Mouse (Mus musculus): ENCODE data around the gene Icam5. TPM values are rescaled to one million over a fixed set of nuclear protein-coding genes. Genes with fewer than 3 reads are reported as not detected.
"Not testable (repeated sequence)": the region's sequence is repeated elsewhere in the genome, so short reads cannot be mapped to it uniquely, and the experiment has no call there.

Gene Icam5
- total RNA-seq (2015; ENCODE audit: low replicate concordance) (1.3 and 1.4 TPM in 2 replicates), total RNA-seq (2017; ENCODE audit: low replicate concordance) (1.3 and 3.5 TPM in 2 replicates)

DNA sequence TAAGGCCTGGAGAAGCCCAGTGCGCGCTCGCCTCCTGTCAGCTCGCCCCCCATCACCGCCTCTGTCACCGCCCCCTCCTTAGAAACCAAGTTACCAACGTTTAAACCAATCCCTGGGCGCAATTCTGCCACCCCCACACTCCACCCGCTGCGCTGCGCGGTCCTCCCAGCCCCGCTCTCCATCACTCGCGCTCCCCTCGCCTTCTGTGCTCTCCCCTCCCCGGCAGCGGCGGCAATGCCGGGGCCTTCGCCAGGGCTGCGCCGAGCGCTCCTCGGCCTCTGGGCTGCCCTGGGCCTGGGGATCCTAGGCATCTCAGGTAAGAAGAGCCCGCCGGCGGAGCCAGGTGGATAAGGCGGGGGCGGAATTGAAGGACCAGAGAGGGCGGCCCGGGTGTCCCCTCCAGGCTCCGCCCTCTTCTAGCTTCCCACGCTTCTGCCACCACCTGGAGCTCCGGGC is at the start of gene Icam5:
Gene Icam5 (plus strand): TSS at position 178 of the 456 bp plus-strand sequence.
- ATAC-seq (replicated peaks; ENCODE audit: low FRiP score, poor library complexity, severe bottlenecking): no peak

DNA sequence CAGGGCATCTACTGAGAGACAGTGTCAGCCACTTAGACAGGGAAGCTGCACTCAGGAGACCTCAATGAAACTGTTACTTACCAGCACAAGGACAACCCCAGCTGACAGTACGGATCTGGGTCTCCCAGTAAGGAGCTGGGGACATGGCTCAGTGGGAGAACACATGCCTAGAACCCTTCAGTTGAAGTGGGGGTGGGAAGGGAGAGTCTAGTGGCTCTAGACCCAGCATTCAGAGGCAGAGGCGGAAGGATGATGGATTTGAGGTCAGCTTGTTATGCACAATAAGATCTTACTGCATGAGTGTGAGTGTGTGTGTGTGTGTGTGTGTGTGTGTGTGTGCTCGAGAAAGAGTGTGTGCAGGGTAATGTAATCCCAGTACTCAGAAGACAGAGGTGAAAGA is 49.7 kb upstream of the Icam5 start:
- ATAC-seq (replicated peaks; ENCODE audit: low FRiP score, poor library complexity, severe bottlenecking): no peak

GRCm38 (mm10) chr9:20983169-20983568 is 48.7 kb upstream of the Icam5 start:
- no peak for ATAC-seq (replicated peaks; ENCODE audit: low FRiP score, poor library complexity, severe bottlenecking)

DNA sequence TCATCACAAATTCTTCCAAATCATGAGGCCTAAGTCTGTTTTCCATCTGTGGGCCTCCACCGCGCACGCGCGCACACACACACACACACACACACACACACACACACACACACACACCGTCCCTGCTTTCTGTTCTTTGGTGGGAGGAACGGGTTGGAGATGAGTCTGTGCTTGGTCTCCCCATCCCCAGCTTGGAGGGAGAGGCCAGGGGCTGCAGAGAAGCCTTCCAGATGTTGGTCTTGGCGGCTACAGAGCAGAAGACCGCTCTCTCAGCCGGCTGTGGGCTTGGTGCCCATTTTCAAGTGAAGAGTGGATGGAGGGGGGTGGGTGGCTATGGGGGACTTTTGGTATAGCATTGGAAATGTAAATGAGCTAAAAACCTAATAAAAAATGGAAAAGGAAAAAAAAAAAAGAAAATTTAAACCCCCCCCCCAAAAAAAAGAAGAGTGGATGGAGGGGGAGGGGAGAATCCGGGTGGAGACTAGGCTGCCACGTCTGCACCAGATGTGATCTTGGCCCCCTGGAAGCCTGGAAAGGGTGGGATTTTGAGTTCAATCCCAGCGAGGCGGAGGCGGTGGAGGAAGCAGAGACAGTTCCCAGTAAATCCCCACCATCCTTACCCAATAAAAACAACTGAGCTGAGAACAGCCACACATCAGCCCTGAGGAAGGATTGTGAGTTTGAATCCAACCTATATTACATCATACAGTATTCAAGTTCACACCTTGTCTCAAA is 44.8 kb upstream of the Icam5 start:
- no peak for ATAC-seq (replicated peaks; ENCODE audit: low FRiP score, poor library complexity, severe bottlenecking)

- ATAC-seq (replicated peaks; ENCODE audit: low FRiP score, poor library complexity, severe bottlenecking): no peak
These were observed 43.9 kb upstream of the Icam5 start for GRCm38 (mm10) chr9:20987953-20988352.

DNA sequence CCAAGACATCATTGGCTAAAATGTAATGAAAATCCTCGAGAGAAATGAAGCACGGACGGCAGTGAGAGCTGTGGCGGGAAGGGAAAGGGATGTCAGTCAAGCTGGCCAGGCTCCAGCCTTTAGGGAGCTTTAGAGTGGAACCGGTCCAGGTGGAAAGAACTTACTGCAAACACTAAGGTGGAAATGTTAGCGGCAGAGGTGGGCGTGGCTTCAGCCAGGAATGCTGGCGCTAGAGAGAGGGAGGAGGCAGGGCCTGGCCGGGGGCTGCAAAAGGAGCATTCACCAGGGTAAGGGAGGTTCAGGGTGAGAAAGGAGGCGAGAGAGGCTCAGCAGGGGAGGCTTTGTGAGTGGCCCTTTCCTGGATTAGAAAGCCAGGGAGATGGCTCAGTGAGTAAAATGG is 41.0 kb upstream of the Icam5 start:
- ATAC-seq (replicated peaks; ENCODE audit: low FRiP score, poor library complexity, severe bottlenecking): no peak

DNA sequence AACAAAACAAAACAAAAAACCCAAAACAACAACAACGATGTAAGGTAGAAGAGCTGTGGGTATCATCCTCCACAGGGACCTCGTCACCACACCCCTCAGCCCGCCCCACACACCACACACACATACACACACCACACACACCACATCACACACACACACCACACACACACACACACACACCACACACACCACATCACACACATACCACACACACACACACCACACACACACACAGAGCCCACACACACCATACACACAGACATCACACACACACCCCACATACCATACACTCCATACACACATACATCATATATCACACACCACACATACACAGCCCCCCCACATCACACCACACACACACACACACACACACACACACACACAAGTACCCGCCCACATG is 40.3 kb upstream of the Icam5 start:
- ATAC-seq (replicated peaks; ENCODE audit: low FRiP score, poor library complexity, severe bottlenecking): no peak

DNA sequence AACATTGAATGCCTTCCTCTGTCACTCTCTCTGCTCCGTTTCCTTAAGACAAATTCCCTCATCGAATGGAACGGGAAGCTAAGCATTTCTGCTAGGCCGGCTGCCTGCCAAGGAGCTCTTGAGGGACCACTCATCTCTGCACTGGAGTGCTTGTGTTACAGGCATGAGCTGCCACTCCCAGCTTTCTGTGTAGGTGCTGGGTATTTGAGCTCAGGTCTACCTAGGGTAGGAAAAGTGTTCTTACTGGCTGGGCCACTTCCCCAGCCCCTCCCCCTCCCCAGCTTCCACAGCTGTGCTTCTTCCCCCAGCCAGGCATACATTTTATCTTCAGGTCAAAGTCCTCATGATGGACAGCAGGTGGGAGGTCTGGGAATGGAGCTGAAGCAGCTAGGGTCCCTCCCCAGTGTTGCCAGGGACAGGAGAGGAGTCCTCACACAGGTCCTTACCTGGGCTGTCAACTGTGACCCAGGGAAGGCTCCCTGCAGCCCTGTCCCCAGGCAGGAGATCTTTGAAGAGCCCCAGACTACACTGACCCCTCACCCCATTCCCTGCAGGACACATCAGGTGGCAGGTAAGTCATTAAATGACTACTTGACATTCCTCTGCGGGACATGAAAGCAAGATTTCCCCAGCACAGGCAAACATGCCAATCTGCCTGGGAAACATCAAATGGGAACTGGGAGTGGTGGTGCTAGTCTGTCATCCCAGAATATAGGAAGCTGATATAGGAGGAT is 38.5 kb upstream of the Icam5 start:
- no peak for ATAC-seq (replicated peaks; ENCODE audit: low FRiP score, poor library complexity, severe bottlenecking)

GRCm38 (mm10) chr9:20995069-20995468 is 36.8 kb upstream of the Icam5 start:
- ATAC-seq (replicated peaks; ENCODE audit: low FRiP score, poor library complexity, severe bottlenecking): peak; percentile 43; the same call in 1 of the 2 replicates

- no peak for ATAC-seq (replicated peaks; ENCODE audit: low FRiP score, poor library complexity, severe bottlenecking)
These were observed 34.8 kb upstream of the Icam5 start for GRCm38 (mm10) chr9:20997065-20997464.

DNA sequence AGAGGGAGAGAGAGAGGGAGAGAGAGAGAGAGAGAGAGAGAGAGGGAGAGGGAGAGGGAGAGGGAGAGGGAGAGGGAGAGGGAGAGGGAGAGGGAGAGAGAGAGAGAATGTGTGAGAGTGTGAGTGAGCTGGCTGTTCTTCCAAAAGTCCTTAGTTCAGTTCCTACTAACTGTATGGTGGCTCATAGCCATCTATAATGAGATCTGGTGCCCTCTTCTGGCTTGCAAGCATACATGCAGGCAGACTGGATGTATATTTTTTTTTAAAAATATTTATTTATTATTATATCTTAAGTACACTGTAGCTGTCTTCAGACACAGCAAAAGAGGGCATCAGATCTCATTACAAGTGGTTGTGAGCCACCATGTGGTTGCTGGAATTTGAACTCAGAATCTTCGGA is 33.5 kb upstream of the Icam5 start:
- not testable (repeated sequence) for ATAC-seq (replicated peaks; ENCODE audit: low FRiP score, poor library complexity, severe bottlenecking)

GRCm38 (mm10) chr9:21000811-21001210 is 31.1 kb upstream of the Icam5 start:
- ATAC-seq (replicated peaks; ENCODE audit: low FRiP score, poor library complexity, severe bottlenecking): no peak

DNA sequence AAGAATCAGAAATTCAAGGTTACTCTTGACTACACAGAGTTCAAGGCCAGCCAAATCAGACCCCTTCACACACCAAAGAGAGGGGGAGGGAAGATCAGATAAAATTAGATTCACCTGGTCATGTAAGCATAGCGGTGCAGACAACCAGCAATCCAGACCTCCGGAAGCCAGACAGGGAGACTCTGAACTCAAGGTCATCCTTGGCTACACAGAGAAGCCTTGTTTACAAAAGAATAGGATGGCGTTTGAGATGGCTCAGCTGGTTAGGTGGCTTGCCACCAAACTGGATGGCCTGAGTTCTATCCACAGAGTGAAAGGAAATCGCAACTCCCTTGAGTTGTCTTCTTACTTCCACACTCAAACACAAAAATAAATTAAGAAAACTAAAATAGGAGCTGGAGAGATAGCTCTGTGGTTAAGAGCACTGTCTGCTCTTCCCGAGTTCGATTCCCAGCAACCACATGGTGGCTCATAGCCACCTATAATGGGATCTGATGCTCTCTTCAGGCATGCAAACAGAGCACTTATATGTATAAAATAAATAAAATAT is 30.1 kb upstream of the Icam5 start:
- ATAC-seq (replicated peaks; ENCODE audit: low FRiP score, poor library complexity, severe bottlenecking): no peak

DNA sequence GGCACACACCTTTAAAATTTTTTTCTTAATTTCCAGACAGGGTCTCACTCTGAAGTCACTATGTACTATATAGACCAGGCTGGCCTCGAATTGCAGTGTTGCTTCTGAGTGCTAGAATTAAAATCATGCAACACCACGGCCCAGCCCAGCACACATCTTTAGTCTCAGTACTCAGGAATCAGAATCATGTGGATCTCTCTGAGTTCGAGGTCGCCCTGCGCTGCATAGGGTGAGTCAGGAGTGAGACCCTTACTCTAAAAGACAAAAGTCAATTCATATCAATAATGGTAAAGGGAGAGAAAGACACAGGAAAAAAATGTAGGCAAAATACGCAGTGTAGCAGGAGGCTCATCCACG is 29.6 kb upstream of the Icam5 start:
- peak; percentile 15; the same call in 1 of the 2 replicates for ATAC-seq (replicated peaks; ENCODE audit: low FRiP score, poor library complexity, severe bottlenecking)

- ATAC-seq (replicated peaks; ENCODE audit: low FRiP score, poor library complexity, severe bottlenecking): peak; percentile 89
These were observed 29.0 kb upstream of the Icam5 start, which contains the start of gene Mrpl4 for GRCm38 (mm10) chr9:21002627-21003551. Gene Mrpl4, plus strand, starts transcription at chr9:21002738.

DNA sequence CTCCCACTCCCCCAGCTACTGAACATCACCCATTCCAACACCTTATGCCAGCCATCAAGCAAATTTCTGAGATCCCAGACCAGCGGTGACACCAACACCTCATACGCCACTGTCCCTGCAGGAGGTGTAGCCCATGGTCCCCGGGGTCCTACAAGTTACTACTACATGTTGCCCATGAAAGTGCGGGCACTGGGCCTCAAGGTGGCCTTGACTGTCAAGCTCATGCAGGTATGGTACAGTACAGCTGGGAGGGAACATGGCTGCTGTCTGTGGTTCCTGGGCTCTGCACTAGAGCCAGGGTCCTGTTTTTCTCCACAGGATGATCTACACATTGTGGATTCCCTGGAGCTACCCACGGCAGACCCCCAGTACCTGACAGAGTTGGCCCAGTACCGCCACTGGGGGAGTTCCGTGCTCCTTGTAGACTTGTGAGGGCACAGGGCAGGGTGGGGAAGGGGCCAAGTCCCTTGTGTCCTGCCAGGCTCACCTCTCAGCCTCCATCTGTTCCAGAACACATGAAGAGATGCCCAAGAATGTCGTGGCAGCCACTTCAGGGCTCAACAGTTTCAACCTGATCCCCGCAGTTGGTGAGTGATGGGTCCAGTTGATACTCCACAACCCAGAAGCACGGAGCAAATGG is 24.4 kb upstream of the Icam5 start:
- ATAC-seq (replicated peaks; ENCODE audit: low FRiP score, poor library complexity, severe bottlenecking): no peak

GRCm38 (mm10) chr9:21008007-21008406 is 23.9 kb upstream of the Icam5 start:
- ATAC-seq (replicated peaks; ENCODE audit: low FRiP score, poor library complexity, severe bottlenecking): no peak; the same call in 1 of the 2 replicates

DNA sequence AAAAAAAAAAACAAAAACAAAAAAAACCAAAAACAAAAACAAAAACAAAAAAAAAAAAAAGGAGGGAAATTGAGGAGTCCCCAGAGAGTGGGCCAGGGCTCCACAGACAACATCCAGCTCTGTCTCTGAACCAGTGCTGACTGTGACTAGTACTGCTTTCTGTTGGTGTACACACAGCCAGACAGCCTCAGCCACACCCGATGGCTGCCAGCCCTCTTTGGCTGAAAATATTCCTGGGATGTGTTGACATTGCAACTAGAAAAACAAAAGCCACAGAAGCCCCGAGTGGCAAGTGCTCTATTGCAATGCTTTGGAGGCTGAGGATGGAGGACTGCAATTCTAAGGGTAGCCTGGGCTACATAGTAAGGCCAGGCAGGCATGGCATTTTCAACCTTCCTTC is 21.5 kb upstream of the Icam5 start:
- ATAC-seq (replicated peaks; ENCODE audit: low FRiP score, poor library complexity, severe bottlenecking): no peak

DNA sequence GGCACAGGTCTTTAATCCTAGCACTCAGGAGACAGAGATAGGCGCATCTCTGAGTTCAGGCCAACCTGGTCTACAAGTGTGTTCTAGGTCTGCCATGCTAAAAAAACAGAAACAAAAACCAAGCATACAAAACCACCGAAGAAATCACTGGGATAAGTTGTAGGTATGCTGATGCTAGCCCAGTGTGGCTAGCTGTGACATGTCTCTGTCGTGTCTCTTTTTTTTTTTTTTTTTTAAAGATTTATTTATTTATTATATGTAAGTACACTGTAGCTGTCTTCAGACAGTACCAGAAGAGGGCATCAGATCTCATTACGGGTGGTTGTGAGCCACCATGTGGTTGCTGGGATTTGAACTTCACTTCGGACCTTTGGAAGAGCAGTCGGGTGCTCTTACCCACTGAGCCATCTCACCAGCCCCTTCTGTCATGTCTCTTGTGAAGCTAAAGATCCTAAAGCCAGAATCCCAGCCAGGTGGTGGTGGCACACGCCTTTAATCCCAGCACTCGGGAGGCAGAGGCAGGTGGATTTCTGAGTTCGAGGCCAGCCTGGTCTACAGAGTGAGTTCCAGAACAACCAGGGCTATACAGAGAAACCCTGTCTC is 20.8 kb upstream of the Icam5 start:
- not testable (repeated sequence) for ATAC-seq (replicated peaks; ENCODE audit: low FRiP score, poor library complexity, severe bottlenecking)

All from erythroid progenitor cell, adult 5-6 weeks (primary cell).